Mouse (Mus musculus) ES-Bruce4 (cell line): ENCODE measurements around the gene C1qa.

Source experiments
- CTCF ChIP-seq: IDR thresholded peaks from one replicate; pipeline ENCODE4 v1.8.1; 2011; ENCODE audit warnings: low read depth, low read length
- EP300 ChIP-seq: IDR thresholded peaks from 2 replicates; pipeline ENCODE4 v1.6.1; 2011; ENCODE audit warnings: low read depth, low read length; ENCODE audit not compliant: insufficient read depth
- POLR2A ChIP-seq: IDR thresholded peaks from one replicate; pipeline ENCODE4 v1.8.1; 2011; ENCODE audit warnings: low read length; ENCODE audit not compliant: insufficient read depth

- TF ChIP-seq CTCF (no peak), EP300 (no peak), POLR2A (no peak)
Measured at GRCm38 (mm10) chr4:136848565-136848964, 50.0 kb downstream of the C1qa start.
